Mouse (Mus musculus) kidney, postnatal 0 days (tissue): ENCODE measurements around the gene Cnfn. TPM values are rescaled to one million over a fixed set of nuclear protein-coding genes. Genes with fewer than 3 reads are reported as not detected.

ENCODE experiments used
- ATAC-seq: fragments of 200-750 bp; cut with Nextera tagmentation; replicated peaks from 2 replicates; pipeline ENCODE4 v1.8.0; 2017; ENCODE audit warnings: low read depth, moderate number of reproducible peaks, moderate TSS enrichment, moderate library complexity; ENCODE audit not compliant: low FRiP score
- DNase-seq: peaks from one replicate; pipeline ENCODE4 v3.0.0-alpha.2; 2016; ENCODE audit warnings: low spot score
- H3K27ac ChIP-seq: fragments of 300-500 bp; sonication (generic); 2 replicates; pipeline ENCODE4 v1.5.1; 2014; ENCODE audit warnings: mild to moderate bottlenecking
- H3K27me3 ChIP-seq: fragments of 300-500 bp; sonication (generic); 2 replicates; pipeline ENCODE4 v1.6.1; 2014; ENCODE audit warnings: low read length, mixed read lengths; ENCODE audit not compliant: insufficient read depth
- H3K36me3 ChIP-seq: fragments of 300-500 bp; sonication (generic); 2 replicates; pipeline ENCODE4 v1.6.1; 2014; ENCODE audit warnings: low read length, mixed read lengths; ENCODE audit not compliant: insufficient read depth
- H3K4me1 ChIP-seq: fragments of 300-500 bp; sonication (generic); replicated peaks from 2 replicates; pipeline ENCODE4 v1.6.1; 2014; ENCODE audit warnings: antibody characterized with exemption, low read length, mixed read lengths; ENCODE audit not compliant: insufficient read depth
- H3K4me2 ChIP-seq: fragments of 300-500 bp; sonication (generic); 2 replicates; pipeline ENCODE4 v1.6.1; 2014; ENCODE audit warnings: mild to moderate bottlenecking, low read length, moderate library complexity, mixed read lengths
- H3K4me3 ChIP-seq: fragments of 300-500 bp; sonication (generic); replicated peaks from 2 replicates; pipeline ENCODE4 v1.5.1; 2014; ENCODE audit warnings: low read depth, low read length
- H3K9ac ChIP-seq: fragments of 300-500 bp; sonication (generic); 2 replicates; pipeline ENCODE4 v1.6.1; 2014; ENCODE audit warnings: low read depth, low read length
- H3K9me3 ChIP-seq: fragments of 300-500 bp; sonication (generic); replicated peaks from 2 replicates; pipeline ENCODE4 v1.6.1; 2016; ENCODE audit warnings: low read length, inconsistent platforms, mixed read lengths
- CTCF ChIP-seq: IDR thresholded peaks from 2 replicates; pipeline ENCODE4 v1.5.1; 2016; ENCODE audit warnings: antibody characterized with exemption, low read depth, mild to moderate bottlenecking, moderate library complexity
- WGBS: fragments of 180-500 bp; shearing (Covaris S2); extraction: QIAGEN DNeasy Blood & Tissue Kit; methylation state at CpG from one replicate; pipeline ENCODE4 v1.1.7; 2014; 5-methylcytosine and 5-hydroxymethylcytosine counted together
- polyA plus RNA-seq: library from polyadenylated mRNA; unstranded; fragments of >200 nt; fragmentation: Nextera tagmentation; extraction: Ambion mirVana; gene quantifications from 2 replicates; pipeline ENCODE4 v1.2.1, GENCODE M21; 2015

The Cnfn gene
- polyA plus RNA-seq, 1 experiment from 2014 or later, result not detected

GRCm38 (mm10) chr7:25384818-25385217, 15.3 kb upstream of the Cnfn start:
- Histone ChIP-seq H3K27me3 (no peaks in the 10 kb centered on the region), H3K9ac (no peak overlapping the region), H3K27ac (no peak overlapping the region), H3K36me3 (peaks cover 34% of the 10 kb centered on the region), H3K4me3 (no peak overlapping the region), H3K9me3 (no peaks in the 10 kb centered on the region), H3K4me2 (no peak overlapping the region), H3K4me1 (peaks cover under 1% of the 10 kb centered on the region; the same call in 1 of the 2 replicates)
- 92% methylated on average over 9 of the region's 9 CpGs for WGBS
- DNase-seq, result no peak
- no peak for ATAC-seq
- no peak for TF ChIP-seq CTCF

GRCm38 (mm10) chr7:25384318-25384717, 14.8 kb upstream of the Cnfn start:
- DNase-seq, result no peak
- Histone ChIP-seq H3K4me3 (no peak overlapping the region), H3K27ac (no peak overlapping the region), H3K36me3 (peaks cover 34% of the 10 kb centered on the region), H3K27me3 (no peaks in the 10 kb centered on the region), H3K4me2 (no peak overlapping the region), H3K4me1 (no peaks in the 10 kb centered on the region; the same call in 1 of the 2 replicates), H3K9ac (no peak overlapping the region), H3K9me3 (no peaks in the 10 kb centered on the region)
- TF ChIP-seq CTCF, result no peak
- ATAC-seq, result no peak
- WGBS, result 91% methylated on average over 13 of the region's 13 CpGs

- Histone ChIP-seq H3K9me3 (no peaks in the 10 kb centered on the region), H3K27ac (no peak overlapping the region), H3K9ac (no peak overlapping the region), H3K4me1 (no peaks in the 10 kb centered on the region; the same call in 1 of the 2 replicates), H3K36me3 (peaks cover 34% of the 10 kb centered on the region), H3K27me3 (no peaks in the 10 kb centered on the region), H3K4me2 (no peak overlapping the region), H3K4me3 (no peak overlapping the region)
- no peak for DNase-seq
- no peak for ATAC-seq
- 84% methylated on average over 4 of the region's 4 CpGs for WGBS
- no peak for TF ChIP-seq CTCF
Measured at GRCm38 (mm10) chr7:25383891-25384290, 14.4 kb upstream of the Cnfn start.

- no peak overlapping the region for H3K9ac ChIP-seq
- TF ChIP-seq CTCF, result no peak
- H3K27me3 ChIP-seq, result no peaks in the 10 kb centered on the region
- H3K36me3 ChIP-seq, result peaks cover 34% of the 10 kb centered on the region
- no peaks in the 10 kb centered on the region for H3K9me3 ChIP-seq
- WGBS, result 93% methylated on average over 7 of the region's 7 CpGs
- H3K4me1 ChIP-seq, result no peaks in the 10 kb centered on the region; the same call in 1 of the 2 replicates
- H3K27ac ChIP-seq, result no peak overlapping the region
- no peak for ATAC-seq
- H3K4me2 ChIP-seq, result no peak overlapping the region
- no peak overlapping the region for H3K4me3 ChIP-seq
- DNase-seq, result no peak
Measured at GRCm38 (mm10) chr7:25383385-25383784, 13.9 kb upstream of the Cnfn start.

GRCm38 (mm10) chr7:25382541-25382940, 13.0 kb upstream of the Cnfn start:
- DNase-seq (no peak), ATAC-seq (no peak)
- Histone ChIP-seq H3K36me3 (peaks cover 30% of the 10 kb centered on the region), H3K4me1 (no peaks in the 10 kb centered on the region; the same call in 1 of the 2 replicates), H3K9me3 (no peaks in the 10 kb centered on the region), H3K4me3 (no peak overlapping the region), H3K4me2 (no peak overlapping the region), H3K9ac (no peak overlapping the region), H3K27me3 (no peaks in the 10 kb centered on the region), H3K27ac (no peak overlapping the region)
- TF ChIP-seq CTCF, result no peak

- H3K4me1 ChIP-seq, result no peaks in the 10 kb centered on the region; the same call in 1 of the 2 replicates
- DNase-seq (no peak), ATAC-seq (no peak)
- no peak overlapping the region for H3K4me2 ChIP-seq
- H3K36me3 ChIP-seq, result peaks cover 23% of the 10 kb centered on the region; the same call in 1 of the 2 replicates
- no peak overlapping the region for H3K9ac ChIP-seq
- no peak overlapping the region for H3K4me3 ChIP-seq
- 47% methylated on average over 3 of the region's 3 CpGs for WGBS
- no peak for TF ChIP-seq CTCF
- no peak overlapping the region for H3K27ac ChIP-seq
- no peaks in the 10 kb centered on the region for H3K9me3 ChIP-seq
- no peaks in the 10 kb centered on the region for H3K27me3 ChIP-seq
Measured at GRCm38 (mm10) chr7:25381284-25381680, 11.8 kb upstream of the Cnfn start.
